In the genomic region with DNA sequence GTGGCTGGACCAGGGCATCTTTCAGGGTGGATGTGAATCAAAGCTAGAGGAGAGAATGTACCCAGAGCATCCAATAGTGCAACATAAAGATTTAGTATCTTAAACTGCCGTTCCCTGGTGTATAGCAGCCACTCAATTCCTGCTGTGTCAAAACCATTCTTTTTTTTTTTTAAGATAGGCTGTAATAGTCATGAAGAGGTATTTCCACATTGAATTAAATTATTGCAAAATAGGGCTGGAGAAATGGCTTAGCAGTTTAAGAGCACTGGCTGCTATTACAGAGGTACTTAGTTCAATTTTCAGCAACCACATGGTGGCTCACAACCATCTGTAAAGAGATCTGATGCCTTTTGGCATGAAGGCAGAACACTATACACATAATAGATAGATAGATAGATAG, we compare ENCODE assay signal across 16 mouse cellular contexts.
"Had no signal": no experiment of that assay in that cellular context is flagged by ENCODE, and none has a peak within 500 bp of the region (broad histone marks: within the 10 kb centered on the region; RNA-seq: fewer than 3 reads in every experiment).

No protein-coding gene starts in this region.

- H3K4me2 ChIP-seq: neural tube, embryonic 13.5 days; neural tube, embryonic 15.5 days; stomach, embryonic 15.5 days had no signal

- H3K27ac ChIP-seq: neural tube, embryonic 13.5 days; neural tube, embryonic 15.5 days; stomach, embryonic 15.5 days; stomach, postnatal 0 days had no signal

- H3K27me3 ChIP-seq: neural tube, embryonic 13.5 days; neural tube, embryonic 15.5 days; stomach, embryonic 15.5 days had no signal

- H3K4me1 ChIP-seq: neural tube, embryonic 13.5 days; neural tube, embryonic 15.5 days; stomach, embryonic 15.5 days had no signal

- H3K9ac ChIP-seq: neural tube, embryonic 13.5 days; neural tube, embryonic 15.5 days; stomach, embryonic 15.5 days had no signal

- DNase-seq: retina, postnatal 1 day; right cerebral cortex, adult 18-20 months; right cerebral cortex, postnatal 14 days; right cerebral cortex, postnatal 25 days; right cerebral cortex, postnatal 4 days; spleen, adult 18-20 months; thymus, adult 18-20 months; thymus, adult 2 months; thymus, postnatal 14 days; thymus, postnatal 25 days; thymus, postnatal 36 days; thymus, postnatal 4 days had no signal

- H3K36me3 ChIP-seq: neural tube, embryonic 13.5 days; neural tube, embryonic 15.5 days; stomach, embryonic 15.5 days had no signal

- H3K9me3 ChIP-seq: neural tube, embryonic 13.5 days; neural tube, embryonic 15.5 days; stomach, embryonic 15.5 days had no signal

- H3K4me3 ChIP-seq: neural tube, embryonic 13.5 days; neural tube, embryonic 15.5 days; stomach, embryonic 15.5 days had no signal
